Mouse (Mus musculus) thymus, postnatal 0 days (tissue): ENCODE data around the gene Atp8b5. TPM values are rescaled to one million over a fixed set of nuclear protein-coding genes. Genes with fewer than 3 reads are reported as not detected.

Experiments used
- DNase-seq: peaks from one replicate; pipeline ENCODE4 v3.0.0-alpha.2; 2015; ENCODE audit warnings: low spot score
- polyA plus RNA-seq: library from polyadenylated mRNA; unstranded; fragments of >200 nt; fragmentation: Nextera tagmentation; extraction: Ambion mirVana; gene quantifications from 2 replicates; pipeline ENCODE4 v1.2.1, GENCODE M21; 2015

The Atp8b5 gene
- polyA plus RNA-seq, 1 experiment from 2014 or later = 0.03 TPM

GRCm38 (mm10) chr4:43382155-43383020 is 115.4 kb downstream of the Atp8b5 start:
- DNase-seq = no peak

DNA sequence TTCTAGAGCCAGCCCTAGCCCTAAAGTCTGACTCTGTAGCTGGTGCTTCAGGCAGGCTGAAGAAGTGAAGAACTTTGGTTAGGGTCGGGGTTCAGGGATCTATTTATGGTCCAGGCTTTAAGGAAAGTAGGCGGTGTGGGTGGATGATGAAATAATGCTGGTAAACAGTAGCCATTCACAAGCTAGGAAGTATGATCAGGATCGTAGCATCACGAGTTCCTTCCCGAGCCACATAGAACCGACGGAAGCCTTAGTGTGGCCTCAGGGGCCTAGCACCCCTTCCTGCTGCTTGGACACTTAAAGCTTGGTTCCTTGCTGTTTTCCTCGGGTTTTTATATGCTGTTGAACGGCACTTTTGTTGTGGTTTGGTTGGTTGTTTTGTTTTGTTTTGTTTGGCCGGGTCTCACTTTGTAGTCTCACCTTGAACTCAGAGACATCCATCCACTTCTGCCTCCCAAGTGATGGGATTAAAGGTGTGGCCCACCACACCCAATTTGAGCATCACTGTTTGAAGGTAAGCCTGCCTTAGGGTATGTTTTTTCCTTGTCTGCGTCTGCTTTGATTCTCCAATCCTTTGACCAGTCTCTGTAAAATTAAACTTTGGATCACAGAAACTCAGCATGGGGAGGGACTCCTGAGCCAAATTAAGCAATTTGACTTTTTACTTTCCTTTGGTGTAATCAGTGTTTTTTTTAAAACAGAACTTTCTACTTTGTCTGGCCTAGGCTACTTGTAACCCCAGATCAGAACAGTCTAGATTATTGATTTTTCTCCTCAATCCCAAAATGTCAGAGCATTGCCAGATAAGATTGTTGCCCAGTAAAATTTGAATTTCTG is 116.5 kb downstream of the Atp8b5 start:
- DNase-seq = no peak

DNA sequence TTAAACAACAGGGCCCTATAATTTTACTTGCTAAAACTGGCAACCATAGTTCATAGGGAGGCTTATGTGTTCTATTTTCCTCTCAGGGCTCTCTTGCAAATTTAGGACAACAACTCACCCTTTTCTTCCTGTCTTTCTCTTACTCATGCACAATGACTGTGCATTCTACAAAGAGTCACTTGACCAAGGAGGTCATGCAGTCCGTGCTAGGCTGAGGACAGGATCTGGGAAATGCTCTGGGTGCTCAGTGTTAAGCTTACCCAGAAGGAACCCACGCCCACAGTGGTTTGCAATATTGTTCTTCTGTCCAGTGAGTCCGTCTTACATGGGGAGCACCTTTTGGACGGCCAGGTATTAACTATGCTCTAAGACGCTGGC is 117.1 kb downstream of the Atp8b5 start:
- DNase-seq = no peak

DNA sequence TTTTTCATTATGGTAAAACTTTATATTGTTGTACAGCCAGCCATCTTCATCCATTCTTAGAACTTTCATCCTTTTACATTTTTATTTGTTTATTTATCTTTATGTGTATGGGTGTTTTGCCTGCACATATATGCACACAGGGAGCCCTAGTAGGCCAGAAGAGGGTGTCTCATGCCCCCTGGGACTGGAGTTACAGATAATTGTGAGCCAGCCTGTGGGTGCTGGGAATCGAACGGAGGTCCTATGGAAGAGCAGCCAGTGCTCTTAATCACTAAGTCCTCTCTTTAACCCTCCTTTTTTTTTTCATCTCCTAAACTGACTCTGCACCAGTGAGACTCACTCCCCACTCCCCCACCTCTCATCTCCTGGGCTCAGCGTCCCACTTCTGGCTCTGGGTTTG is 117.6 kb downstream of the Atp8b5 start:
- no peak for DNase-seq

- DNase-seq = no peak
Measured at GRCm38 (mm10) chr4:43386932-43387331, 120.0 kb downstream of the Atp8b5 start.

DNA sequence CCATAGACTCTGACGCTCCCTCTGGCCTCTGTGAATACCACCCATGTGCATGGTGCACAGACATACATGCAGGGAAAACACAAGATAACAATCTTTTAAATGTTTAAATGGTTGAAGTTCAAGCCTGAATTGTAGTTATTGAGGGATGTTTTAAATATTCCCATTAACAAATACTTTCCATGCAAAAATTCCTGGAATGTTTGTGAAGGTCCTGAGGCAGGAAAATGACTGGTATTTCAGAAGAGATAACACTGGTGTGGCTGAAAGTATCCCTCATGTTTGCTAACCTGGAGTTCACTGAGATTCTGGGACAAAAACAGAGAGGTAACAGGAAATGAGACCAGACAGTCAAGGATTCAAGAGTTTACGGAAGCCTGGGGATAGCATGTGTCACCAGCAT is 122.4 kb downstream of the Atp8b5 start:
- DNase-seq = no peak

DNA sequence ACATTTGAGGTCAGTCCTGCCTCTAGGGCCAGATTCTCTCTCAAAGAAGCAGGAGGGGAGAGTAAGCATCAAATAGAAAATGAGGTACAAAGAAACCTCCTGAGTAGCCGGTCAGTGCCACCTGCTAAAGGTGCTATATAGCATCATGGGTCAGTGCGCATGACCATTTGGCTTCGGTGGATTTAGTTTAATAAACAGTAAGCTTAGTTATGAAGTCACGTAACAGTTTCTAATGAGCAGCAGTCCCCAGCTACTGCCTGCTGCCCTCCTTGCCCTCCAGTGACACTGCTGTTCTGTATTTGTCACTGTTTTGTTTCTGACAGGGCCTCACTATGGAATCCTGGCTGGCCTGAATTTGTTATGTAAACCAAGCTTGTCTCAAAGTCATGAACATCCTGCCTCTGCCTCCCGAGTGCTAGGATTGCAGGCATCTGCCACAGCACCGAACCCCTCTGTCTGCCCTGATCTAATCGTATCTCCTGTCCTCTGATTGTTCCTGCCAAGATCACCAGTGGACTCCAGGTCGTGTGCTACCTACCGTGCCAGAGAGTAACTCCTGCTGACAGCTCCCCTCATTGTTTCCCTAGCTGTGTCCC is 123.0 kb downstream of the Atp8b5 start:
- no peak for DNase-seq

- DNase-seq = no peak
Measured at GRCm38 (mm10) chr4:43391521-43392050, 124.6 kb downstream of the Atp8b5 start.

GRCm38 (mm10) chr4:43394345-43394891 is 127.5 kb downstream of the Atp8b5 start:
- DNase-seq = no peak

DNA sequence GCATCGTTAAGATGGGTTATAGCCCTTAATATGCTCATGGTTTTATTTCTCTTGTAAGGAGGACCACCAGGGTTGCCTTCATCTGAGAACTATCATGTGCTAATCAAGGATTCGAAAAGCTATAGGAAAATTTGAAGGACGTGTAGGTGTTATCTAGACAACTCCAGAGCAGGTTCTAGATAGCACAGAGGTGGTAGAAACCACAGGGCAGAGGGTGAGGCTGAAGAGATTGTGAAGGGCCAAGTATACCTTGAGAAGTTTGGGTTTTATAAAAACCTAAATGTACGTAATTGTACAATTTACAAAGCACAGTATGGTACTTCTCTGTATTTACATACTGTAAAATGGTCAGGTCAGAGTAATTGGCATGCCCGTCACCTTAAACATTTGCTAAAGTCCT is 128.2 kb downstream of the Atp8b5 start:
- no peak for DNase-seq

DNA sequence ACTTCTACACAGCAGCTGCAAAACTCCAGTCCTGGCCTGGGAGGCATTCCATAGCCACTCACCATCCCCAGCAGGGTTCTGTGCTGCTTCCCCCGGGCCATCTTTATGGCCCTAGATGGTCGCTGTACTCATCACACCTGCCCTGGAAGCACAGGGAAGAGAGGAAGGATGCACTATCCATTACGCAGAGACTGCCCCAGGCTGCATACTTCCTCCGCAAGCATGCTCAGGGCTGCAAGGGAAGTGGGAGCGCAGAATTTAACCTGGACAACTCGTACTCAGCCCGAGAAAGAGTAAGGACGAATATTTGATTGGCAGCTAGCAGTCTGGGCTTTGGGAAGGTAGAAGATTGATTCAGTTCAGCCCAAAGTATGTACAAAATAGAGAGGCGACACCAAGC is 128.9 kb downstream of the Atp8b5 start:
- no peak for DNase-seq

- no peak for DNase-seq
Measured at GRCm38 (mm10) chr4:43396381-43396780, 129.4 kb downstream of the Atp8b5 start.

GRCm38 (mm10) chr4:43398014-43398413 is 131.1 kb downstream of the Atp8b5 start:
- DNase-seq = no peak

DNA sequence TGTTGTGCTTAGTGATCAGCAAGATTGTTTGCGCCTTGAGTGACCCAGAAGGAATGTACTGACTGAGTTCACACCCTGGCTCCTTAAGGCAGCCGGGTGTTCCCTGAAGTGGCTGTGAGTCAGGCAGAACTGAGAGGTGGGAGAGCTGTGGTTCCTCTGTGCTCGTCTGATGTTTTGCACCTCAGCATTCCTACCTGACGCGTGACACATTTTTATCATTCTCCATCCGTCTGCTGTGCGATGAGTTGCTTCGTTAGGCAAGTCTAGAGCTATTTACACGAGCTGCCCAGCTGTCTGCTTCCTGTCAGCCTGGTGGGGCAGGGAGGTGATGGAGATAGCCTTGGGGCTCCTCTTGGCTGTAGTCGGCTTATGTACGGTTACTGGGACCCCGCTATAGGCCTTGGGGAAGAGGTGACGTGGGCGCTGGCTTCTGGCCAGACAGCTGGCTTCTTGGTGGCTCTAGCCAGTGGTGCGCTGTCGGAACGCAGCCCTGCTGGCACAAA is 131.9 kb downstream of the Atp8b5 start:
- no peak for DNase-seq

DNA sequence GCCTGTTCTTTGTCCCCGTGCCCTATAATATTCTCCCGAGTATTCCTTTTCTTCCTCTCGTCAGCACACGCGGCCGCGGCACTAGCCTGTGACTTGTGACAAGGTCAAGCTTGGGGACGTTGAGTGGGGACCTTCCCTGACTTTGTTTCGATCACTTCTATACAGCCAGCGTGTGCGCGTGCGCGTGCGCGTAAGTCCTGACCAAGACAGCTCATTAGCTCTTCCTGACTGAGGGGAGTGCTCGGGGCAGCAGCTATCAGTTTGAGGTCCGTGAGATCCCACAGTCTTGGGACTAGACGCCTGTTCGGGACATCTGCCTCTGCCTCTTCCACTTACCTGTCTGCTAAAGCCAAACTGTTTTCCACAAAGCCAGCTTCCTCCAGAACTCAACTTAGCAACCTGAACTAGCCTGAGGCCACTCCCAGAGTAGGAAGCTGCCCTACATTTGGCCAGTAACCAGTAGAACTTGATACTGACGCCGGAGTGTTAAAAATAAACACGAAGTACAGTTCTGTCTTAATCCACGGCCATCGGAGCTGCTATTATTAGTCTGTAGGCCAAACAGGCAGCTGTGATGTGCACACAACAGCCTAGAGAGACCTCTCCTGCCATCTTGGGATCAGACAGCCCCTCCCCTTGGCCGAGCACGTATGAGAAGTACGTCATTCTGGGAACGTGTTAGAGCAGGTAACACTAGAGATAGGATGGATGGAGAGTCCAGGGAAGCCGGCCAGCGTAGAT is 132.6 kb downstream of the Atp8b5 start:
- no peak for DNase-seq

DNA sequence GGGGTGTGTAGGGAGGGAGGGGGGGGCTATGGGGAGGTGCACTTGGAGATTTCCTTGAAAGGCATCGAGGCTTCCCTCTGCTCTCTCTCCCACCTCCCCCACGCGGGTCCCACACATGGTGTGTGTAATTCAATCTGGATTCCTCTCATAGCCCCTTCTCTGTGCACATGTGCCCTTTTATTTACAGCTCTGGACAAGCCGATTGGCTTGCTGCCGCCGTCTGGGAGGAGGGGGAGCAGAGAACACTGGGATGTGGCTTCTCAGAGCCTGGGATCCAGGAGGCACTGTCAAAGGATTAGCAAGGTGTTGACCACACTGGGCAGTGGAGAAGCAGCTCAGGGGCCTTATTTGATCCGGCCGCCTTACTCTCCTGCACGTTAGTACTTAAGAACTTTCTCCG is 134.0 kb downstream of the Atp8b5 start:
- no peak for DNase-seq

DNA sequence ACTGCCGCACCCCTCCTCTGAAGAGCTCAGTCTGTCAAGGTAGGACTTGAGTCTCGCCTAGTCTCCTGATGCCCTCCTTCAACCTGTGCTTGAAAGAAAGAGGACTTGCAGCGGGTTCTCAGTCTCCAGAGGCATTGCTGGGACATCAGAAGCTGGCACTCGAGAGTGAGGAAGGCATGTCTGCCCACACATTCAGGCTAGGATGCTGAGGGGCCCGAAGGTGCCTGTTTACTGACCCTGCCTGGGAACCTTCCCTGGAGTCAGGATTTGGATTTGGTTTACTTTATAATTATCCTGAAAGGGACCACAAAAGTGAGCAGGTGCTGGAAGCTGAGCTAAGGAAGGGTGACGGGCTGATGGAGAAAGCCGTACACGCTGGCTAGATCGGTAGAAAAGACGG is 134.5 kb downstream of the Atp8b5 start:
- no peak for DNase-seq

DNA sequence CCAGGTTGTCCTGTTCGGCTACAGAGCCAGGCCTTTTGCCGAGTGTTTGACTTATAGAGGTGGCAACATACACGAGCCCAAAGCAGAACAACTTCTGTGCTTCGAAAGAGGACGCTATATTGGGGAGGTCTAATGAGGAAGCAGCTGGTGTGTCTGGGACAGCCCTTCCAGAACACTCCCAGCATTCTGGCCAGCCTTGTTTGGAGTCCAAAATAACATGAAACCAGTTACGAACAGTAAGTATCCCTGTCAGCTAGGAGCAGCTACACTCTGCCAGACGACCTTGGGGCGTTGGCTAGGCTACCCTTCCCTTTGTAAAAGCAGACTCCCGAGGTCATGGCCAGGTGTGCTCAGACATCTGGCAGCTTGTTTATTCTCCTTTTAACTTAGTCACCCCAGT is 135.3 kb downstream of the Atp8b5 start:
- DNase-seq = no peak

GRCm38 (mm10) chr4:43404697-43405096 is 137.7 kb downstream of the Atp8b5 start:
- DNase-seq = no peak

- no peak for DNase-seq
Measured at GRCm38 (mm10) chr4:43406162-43406971, 139.4 kb downstream of the Atp8b5 start.
